Mouse (Mus musculus) hindbrain, embryonic 11.5 days (tissue): Measurements from ENCODE around the gene Mis18a. TPM values are rescaled to one million over a fixed set of nuclear protein-coding genes. Genes with fewer than 3 reads are reported as not detected.

Experiments
- ATAC-seq: fragments of 200-750 bp; cut with Nextera tagmentation; 2 replicates; pipeline ENCODE4 v1.8.0; 2017; ENCODE audit warnings: mild to moderate bottlenecking, moderate TSS enrichment, moderate library complexity; ENCODE audit not compliant: low FRiP score
- DNase-seq: peaks from one replicate; pipeline ENCODE4 v3.0.0-alpha.2; 2015; ENCODE audit warnings: low spot score
- H3K27ac ChIP-seq: fragments of 300-500 bp; sonication (generic); 2 replicates; pipeline ENCODE4 v1.5.1; 2014; ENCODE audit warnings: mild to moderate bottlenecking, low read depth, low read length
- H3K27me3 ChIP-seq: fragments of 300-500 bp; sonication (generic); 2 replicates; pipeline ENCODE4 v1.6.1; 2014; ENCODE audit warnings: mild to moderate bottlenecking, low read length, moderate library complexity, mixed read lengths; ENCODE audit not compliant: control insufficient read depth, insufficient read depth
- H3K36me3 ChIP-seq: fragments of 300-500 bp; sonication (generic); 2 replicates; pipeline ENCODE4 v1.6.1; 2014; ENCODE audit warnings: mild to moderate bottlenecking, low read length, moderate library complexity, mixed read lengths; ENCODE audit not compliant: control insufficient read depth, insufficient read depth
- H3K4me1 ChIP-seq: fragments of 300-500 bp; sonication (generic); replicated peaks from 2 replicates; pipeline ENCODE4 v1.6.1; 2014; ENCODE audit warnings: low read length, mixed read lengths; ENCODE audit not compliant: control insufficient read depth, insufficient read depth
- H3K4me2 ChIP-seq: fragments of 300-500 bp; sonication (generic); replicated peaks from 2 replicates; pipeline ENCODE4 v1.6.1; 2014; ENCODE audit warnings: mild to moderate bottlenecking, low read depth, low read length
- H3K4me3 ChIP-seq: fragments of 300-500 bp; sonication (generic); 2 replicates; pipeline ENCODE4 v1.5.1; 2014; ENCODE audit warnings: low read depth, low read length
- H3K9ac ChIP-seq: fragments of 300-500 bp; sonication (generic); 2 replicates; pipeline ENCODE4 v1.6.1; 2014; ENCODE audit warnings: low read depth, low read length
- H3K9me3 ChIP-seq: fragments of 300-500 bp; sonication (generic); 2 replicates; pipeline ENCODE4 v1.6.1; 2016; ENCODE audit warnings: low read length; ENCODE audit not compliant: control insufficient read depth
- WGBS: fragments of 180-500 bp; shearing (Covaris S2); extraction: QIAGEN DNeasy Blood & Tissue Kit; methylation state at CpG from one replicate; pipeline ENCODE4 v1.1.7; 2014; 5-methylcytosine and 5-hydroxymethylcytosine counted together
- polyA plus RNA-seq: library from polyadenylated mRNA; unstranded; fragments of >200 nt; fragmentation: Nextera tagmentation; extraction: Ambion mirVana; gene quantifications from 2 replicates; pipeline ENCODE4 v1.2.1, GENCODE M21; 2014

Gene Mis18a
- polyA plus RNA-seq, 1 experiment from 2014 or later = 82.9 TPM

DNA sequence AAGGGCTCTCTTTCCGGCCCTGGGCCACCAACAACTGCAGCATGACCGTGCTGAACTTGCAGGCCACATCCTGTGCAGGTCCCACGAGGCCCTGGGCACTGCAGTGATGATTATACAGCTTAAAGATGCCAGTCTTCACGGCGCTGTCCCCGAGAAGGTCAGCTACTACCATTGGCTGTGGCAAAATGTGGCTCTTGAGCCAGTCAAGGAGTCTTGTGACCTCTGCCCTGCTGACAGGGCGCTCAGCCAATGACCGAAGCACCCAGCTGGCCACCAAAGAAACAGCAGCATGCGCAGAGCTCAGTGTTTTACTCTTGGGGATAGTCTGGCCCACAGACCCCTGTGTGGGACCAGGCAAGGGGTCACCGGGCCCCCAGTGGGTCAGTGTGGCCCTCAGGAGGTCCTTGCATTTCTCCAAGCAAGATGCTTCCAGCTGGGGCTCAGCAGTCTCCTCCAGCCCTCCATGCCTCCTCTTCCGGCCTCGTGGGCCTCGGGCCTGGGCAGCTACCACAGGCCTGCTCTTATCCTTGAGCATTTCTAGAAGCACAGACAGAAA, 26.3 kb upstream of the Mis18a start:
- peaks cover 3% of the 10 kb centered on the region; the same call in 1 of the 2 replicates for H3K36me3 ChIP-seq
- no peak for DNase-seq
- H3K27ac ChIP-seq = no peak overlapping the region
- WGBS = 92% methylated on average over 13 of the region's 13 CpGs
- no peak for ATAC-seq
- H3K4me1 ChIP-seq = no peaks in the 10 kb centered on the region
- H3K4me2 ChIP-seq = no peak overlapping the region
- H3K9ac ChIP-seq = no peak overlapping the region
- no peak overlapping the region for H3K4me3 ChIP-seq
- H3K27me3 ChIP-seq = no peaks in the 10 kb centered on the region
- no peaks in the 10 kb centered on the region for H3K9me3 ChIP-seq

DNA sequence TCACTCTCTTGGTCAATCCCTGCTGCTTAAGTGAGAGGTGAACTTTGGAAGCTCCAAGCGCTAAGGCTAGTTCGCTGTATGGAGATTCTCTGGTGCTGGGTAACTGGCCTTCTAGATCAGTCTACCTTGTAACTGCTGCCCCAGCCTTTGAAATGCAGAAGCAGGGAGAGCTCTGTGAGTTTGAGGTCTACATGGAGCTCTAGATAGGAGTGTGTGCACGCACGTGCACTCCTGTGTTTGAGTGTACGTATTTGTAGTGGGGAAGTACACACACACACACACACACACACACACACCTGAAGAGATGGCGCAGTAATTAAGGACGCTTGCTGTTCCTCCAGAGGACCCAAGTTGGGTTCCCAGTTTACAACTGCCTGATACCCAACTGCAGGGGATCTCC, 21.0 kb upstream of the Mis18a start:
- DNase-seq (no peak), ATAC-seq (no peak)
- Histone ChIP-seq H3K4me1 (no peaks in the 10 kb centered on the region), H3K9ac (no peak overlapping the region), H3K27me3 (no peaks in the 10 kb centered on the region), H3K4me2 (no peak overlapping the region), H3K36me3 (no peaks in the 10 kb centered on the region), H3K9me3 (no peaks in the 10 kb centered on the region), H3K27ac (no peak overlapping the region), H3K4me3 (no peak overlapping the region)
- WGBS = 97% methylated on average over 7 of the region's 7 CpGs

DNA sequence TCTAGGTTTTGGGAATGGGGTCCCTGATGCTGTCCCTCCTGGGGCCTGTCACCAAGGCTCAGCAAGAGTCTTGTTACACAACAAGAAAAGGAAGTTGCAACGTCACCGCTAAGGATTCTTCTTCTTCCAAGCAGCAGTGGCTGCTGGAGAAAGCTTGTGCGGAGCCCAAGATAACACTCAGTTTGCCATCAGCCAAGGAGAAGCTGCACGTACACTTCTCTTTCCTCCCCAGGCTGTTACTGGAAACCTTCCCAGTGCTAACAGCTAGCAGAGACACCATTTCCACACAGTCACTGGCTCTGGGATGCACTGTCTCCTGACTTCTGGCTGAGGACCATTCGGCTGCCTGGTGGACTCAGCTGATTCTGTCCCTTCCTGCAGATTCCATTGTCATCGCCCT, 19.9 kb upstream of the Mis18a start:
- Histone ChIP-seq H3K36me3 (no peaks in the 10 kb centered on the region), H3K27ac (no peak overlapping the region), H3K9me3 (no peaks in the 10 kb centered on the region), H3K27me3 (no peaks in the 10 kb centered on the region), H3K4me2 (no peak overlapping the region), H3K4me1 (no peaks in the 10 kb centered on the region; the same call in 1 of the 2 replicates), H3K4me3 (no peak overlapping the region), H3K9ac (no peak overlapping the region)
- DNase-seq = no peak
- WGBS = 84% methylated on average over 6 of the region's 6 CpGs
- ATAC-seq = no peak

DNA sequence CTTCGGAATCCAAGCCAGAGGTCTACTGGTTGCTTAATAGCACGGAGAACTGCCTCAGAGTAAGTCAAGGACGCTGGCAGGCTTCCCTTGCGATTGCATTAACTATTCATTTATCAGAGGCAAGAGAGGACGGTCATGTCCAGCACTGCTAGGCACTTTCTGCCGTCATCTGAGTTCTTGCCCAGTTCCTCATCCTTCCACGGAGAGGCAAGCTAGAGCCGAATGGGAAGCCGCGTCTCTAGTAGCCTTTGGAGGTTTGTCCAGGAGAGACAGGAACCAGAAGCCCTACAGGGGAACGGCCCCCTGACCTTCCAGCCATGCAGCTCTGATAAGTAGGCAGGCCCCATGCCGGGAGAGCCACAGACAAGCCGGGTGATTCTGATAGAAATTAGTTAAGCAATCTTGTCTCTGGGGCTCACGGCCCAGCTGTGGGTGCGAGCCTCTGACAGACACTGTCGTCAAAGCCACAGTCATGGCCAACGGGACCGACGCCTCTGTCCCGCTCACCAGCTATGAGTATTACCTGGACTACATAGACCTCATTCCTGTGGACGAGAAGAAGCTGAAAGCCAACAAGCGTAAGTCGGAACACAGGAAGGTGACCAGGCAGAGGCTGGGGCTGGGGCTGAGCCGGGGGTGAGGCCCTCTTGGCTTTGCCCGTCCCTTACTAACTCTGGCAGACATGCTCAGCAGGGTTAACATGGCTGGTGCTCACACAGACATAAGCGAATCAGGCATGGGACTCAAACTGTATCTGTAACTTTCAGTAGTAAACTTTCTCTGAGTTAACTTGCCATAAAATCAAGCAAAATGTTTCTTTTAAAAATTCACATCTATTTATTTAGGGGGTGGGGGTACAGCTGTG, 11.1 kb upstream of the Mis18a start, which contains the start of gene Mrap:
TSS of gene Mrap (plus strand) at position 116 of the 865 bp plus-strand sequence.
- Histone ChIP-seq H3K27ac (no peak within 1 kb of the TSS), H3K4me3 (no peak within 1 kb of the TSS), H3K4me2 (no peak within 1 kb of the TSS), H3K9ac (no peak within 1 kb of the TSS), H3K27me3 (no peaks in the 10 kb centered on the region), H3K4me1 (no peaks in the 10 kb centered on the region; the same call in 1 of the 2 replicates), H3K36me3 (no peaks in the 10 kb centered on the region), H3K9me3 (no peaks in the 10 kb centered on the region)
- DNase-seq (no peak), ATAC-seq (no peak)
- 85% methylated on average over 26 of the region's 26 CpGs for WGBS

DNA sequence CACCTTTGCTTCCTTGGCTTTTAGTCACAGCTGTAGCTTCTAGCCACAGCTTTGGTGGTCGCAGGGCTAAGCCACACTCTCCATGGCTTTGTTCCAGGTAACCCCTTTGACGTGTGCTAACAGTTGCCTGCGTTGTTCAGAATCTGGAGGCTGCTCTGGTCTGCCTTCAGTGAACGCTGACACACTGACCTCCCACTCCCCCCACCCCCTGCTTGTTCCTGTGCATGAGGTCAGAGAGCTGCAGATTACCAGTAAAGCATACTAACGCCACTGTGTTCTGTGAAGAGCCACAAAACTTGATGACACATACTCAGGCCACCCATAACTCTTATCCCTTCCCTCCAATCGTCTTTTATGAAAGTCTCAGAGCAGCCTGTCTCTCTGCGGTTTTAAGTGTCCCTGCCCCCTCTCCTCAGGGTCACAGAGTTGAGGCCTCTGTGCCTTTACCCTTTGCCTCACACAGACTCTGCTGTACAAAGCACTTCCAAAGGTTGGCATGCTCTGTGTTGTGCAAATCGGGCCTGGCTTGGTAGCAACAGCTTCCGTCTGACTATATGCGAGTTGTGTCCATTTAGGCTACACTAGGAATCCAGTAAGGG, 9.6 kb upstream of the Mis18a start:
- H3K36me3 ChIP-seq = no peaks in the 10 kb centered on the region
- H3K4me1 ChIP-seq = no peaks in the 10 kb centered on the region
- DNase-seq (no peak), ATAC-seq (no peak)
- no peak overlapping the region for H3K4me2 ChIP-seq
- H3K4me3 ChIP-seq = no peak overlapping the region
- 76% methylated on average over 10 of the region's 10 CpGs for WGBS
- H3K9me3 ChIP-seq = no peaks in the 10 kb centered on the region
- H3K27ac ChIP-seq = no peak overlapping the region
- H3K27me3 ChIP-seq = no peaks in the 10 kb centered on the region
- no peak overlapping the region for H3K9ac ChIP-seq

DNA sequence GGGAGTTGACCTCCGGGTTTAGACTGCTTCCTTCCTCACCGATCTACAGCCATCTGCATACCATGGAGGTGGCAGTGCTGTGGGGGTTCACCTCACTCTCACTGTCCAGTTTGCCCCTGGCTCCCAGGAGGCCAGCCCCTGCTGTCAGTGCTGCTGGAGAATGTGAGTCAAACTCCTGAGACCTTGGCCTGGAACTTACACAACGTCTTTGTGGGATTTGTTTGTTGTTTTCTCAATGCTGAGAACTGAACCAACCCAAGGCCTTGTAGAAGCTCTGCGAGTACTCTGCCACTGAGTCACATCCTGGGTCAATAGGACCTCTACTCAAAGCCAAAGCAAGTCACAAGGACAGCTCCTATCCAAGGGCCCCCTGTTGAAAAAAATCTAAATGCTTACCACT, 8.4 kb upstream of the Mis18a start:
- Histone ChIP-seq H3K4me2 (no peak overlapping the region), H3K9me3 (no peaks in the 10 kb centered on the region), H3K9ac (no peak overlapping the region), H3K27ac (no peak overlapping the region), H3K27me3 (no peaks in the 10 kb centered on the region), H3K4me3 (no peak overlapping the region), H3K36me3 (no peaks in the 10 kb centered on the region), H3K4me1 (no peaks in the 10 kb centered on the region)
- WGBS = 67% methylated on average over 4 of the region's 4 CpGs
- no peak for ATAC-seq
- no peak for DNase-seq

DNA sequence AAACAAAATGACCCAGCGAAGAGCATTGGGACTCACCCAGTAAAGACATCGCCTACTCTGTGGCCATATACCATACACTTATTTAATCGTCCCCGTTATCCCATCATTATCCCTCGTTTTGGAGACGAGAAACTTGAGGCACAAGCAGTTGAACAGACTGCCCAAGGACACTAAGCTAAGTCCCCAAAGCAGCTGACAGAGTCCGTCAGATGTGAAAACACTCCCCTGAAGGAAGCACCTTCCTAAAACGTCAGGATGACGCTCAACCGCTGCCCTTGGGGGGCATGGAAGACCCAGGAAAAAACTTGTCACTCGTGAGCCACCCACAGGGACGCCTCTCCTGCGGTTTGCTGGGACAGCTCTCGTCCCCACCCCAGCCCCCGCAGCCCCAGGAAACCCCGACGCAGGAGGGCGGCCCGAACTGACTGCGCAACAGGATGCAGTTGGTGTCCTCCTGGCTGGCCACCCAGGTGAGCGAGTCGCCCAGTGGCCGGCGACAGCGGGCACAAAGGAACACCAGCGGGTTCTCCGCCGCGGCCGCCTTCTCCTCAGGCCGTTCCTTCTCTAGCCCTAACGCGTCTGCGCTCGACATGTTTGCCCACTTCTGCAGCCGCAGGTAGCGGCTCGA, 490 bp downstream of the Mis18a start:
- ATAC-seq (no peak; the same call in 1 of the 2 replicates), DNase-seq (no peak)
- Histone ChIP-seq H3K4me3 (peak overlapping the region; percentile 67), H3K9ac (peak overlapping the region; percentile 72), H3K4me1 (peaks cover 3% of the 10 kb centered on the region; the same call in 1 of the 2 replicates), H3K27ac (no peak overlapping the region), H3K4me2 (peak overlapping the region; percentile 92), H3K9me3 (no peaks in the 10 kb centered on the region), H3K36me3 (no peaks in the 10 kb centered on the region), H3K27me3 (no peaks in the 10 kb centered on the region)
- WGBS = 7% methylated on average over 38 of the region's 38 CpGs

DNA sequence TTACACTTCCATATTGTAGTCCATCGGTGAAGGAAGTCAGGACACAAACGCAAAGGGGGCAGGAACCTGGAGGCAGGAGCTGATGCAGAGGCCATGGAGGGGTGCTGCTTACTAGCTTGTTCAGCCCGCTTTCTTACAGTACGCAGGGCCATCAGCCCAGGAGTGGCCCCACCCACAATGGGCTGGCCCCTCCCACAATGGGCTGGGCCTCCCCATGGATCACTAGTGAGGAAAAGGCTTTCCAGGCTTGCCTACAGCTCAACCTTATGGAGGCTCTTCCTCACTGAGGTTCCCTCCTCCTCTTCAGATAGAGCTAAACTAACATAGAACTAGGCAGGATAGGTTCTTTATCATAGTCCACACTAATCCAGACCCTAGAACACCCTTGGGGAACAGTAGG, 3.2 kb downstream of the Mis18a start:
- ATAC-seq (no peak), DNase-seq (no peak)
- H3K9ac ChIP-seq = no peak overlapping the region
- no peaks in the 10 kb centered on the region for H3K27me3 ChIP-seq
- WGBS = 99% methylated on average over 4 of the region's 4 CpGs
- no peak overlapping the region for H3K4me2 ChIP-seq
- H3K27ac ChIP-seq = no peak overlapping the region
- no peaks in the 10 kb centered on the region for H3K9me3 ChIP-seq
- peaks cover 3% of the 10 kb centered on the region; the same call in 1 of the 2 replicates for H3K4me1 ChIP-seq
- no peaks in the 10 kb centered on the region for H3K36me3 ChIP-seq
- H3K4me3 ChIP-seq = no peak overlapping the region
